Mouse (Mus musculus) spleen, postnatal 36 days (tissue): Measurements from ENCODE around the gene Palm.

Experiments used
- DNase-seq, 2 experiments: peaks; one replicate each; pipeline ENCODE4 v3.0.0; 2022; ENCODE audit warnings: low spot score in 2 of 2, mixed read lengths in 1 of 2

Palm gene

DNA sequence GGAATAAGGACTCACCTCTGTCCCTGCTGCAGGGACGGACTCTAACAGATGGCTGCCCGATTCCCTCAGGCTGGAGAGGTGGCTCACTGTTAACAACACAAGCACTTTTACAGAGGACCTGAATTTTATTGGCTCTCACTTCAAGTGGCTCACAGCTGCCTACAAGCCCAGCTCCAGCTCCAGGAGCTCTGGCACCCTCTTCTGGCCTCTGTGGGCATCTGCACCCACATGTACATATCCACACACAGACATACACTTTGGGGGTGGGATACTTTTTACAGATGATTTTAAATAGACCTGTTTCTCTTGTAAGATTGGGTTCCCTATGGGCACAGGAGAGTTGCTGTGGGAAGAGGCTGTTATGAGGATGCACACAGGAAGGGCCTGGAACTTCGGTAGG is 21.1 kb upstream of the Palm start:
- DNase-seq = no peak

DNA sequence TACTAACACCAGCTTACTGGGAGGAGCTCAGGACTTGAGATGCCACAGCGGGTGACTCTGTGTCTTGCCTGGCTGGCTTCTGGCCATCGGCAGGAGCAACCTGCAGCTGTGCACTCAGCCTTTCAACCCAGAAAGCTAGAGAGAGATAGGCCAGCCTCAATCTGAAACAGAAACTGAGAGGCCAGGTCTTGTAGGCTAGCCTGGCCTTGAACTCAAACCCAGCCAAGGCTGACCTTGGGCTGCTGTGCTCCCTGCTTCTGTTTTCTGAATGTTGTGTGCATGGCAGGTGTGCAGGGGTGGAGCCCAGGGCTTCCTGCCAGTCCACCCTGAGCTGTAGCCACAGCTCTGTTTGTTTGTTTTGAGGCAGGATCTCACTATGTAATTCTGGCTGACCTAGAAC is 20.2 kb upstream of the Palm start:
- no peak for DNase-seq

DNA sequence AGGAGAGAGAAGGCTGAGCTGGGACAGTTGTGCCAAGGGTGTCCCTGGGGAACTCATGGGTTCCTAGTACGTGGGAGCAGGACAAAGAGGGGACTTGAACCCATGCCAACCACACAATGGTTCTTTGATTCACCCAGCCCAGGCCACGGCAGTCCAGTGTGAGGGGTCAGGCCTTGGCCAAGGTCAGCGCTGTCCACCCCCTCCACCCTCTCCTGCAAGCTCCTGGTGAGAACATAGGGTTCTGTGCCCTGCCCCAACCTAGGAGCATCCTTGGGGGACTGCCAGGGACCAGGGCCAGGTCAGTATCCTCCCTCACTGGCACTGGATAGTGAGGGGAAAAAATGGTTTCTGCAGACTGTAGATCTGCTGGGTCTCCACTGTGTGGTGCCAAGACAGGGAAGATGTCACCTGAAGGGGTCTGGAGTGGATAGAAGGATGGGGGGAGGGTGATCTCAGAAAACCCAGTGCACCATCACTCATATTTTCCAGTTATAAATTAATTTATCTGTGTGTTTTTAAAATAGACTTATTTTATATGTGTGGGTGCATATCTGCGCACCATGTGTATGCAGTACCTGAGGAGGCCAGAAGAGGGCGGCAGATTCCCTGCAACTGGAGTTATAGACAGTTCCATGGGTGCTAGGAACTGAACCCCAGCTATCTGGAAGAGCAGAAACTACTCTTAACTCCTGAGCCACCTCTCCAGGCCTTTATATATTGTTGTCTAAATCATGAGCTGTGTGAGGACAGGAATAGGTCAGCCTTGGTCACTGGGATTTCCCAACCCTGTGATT is 18.7 kb upstream of the Palm start:
- no peak for DNase-seq

GRCm38 (mm10) chr10:79777103-79777531 is 16.3 kb upstream of the Palm start, which contains the start of gene Fstl3:
Gene Fstl3, plus strand, starts transcription at chr10:79777272.
- DNase-seq = no peak

- no peak for DNase-seq
Observed at GRCm38 (mm10) chr10:79778006-79778405, 15.4 kb upstream of the Palm start.

DNA sequence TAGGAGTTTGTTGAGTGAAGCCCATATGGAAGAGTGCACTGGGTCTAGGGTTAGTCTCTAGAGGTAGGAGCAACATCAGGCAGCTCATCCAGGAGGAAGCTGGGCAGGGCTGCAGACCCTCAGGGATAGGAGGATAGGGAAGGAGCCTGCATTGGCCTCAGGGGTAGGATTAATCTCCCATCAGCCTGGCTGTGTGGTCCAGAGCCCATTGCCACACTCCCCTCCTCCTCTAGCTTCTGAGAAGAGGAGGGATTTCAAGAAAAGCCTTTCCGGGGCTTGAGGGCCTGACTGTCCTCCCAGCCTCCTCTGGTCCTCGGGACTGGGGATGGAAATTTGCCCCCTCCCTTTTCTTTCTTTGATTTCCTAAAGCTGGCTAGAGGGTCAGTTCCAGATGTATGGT is 14.2 kb upstream of the Palm start:
- DNase-seq = no peak

DNA sequence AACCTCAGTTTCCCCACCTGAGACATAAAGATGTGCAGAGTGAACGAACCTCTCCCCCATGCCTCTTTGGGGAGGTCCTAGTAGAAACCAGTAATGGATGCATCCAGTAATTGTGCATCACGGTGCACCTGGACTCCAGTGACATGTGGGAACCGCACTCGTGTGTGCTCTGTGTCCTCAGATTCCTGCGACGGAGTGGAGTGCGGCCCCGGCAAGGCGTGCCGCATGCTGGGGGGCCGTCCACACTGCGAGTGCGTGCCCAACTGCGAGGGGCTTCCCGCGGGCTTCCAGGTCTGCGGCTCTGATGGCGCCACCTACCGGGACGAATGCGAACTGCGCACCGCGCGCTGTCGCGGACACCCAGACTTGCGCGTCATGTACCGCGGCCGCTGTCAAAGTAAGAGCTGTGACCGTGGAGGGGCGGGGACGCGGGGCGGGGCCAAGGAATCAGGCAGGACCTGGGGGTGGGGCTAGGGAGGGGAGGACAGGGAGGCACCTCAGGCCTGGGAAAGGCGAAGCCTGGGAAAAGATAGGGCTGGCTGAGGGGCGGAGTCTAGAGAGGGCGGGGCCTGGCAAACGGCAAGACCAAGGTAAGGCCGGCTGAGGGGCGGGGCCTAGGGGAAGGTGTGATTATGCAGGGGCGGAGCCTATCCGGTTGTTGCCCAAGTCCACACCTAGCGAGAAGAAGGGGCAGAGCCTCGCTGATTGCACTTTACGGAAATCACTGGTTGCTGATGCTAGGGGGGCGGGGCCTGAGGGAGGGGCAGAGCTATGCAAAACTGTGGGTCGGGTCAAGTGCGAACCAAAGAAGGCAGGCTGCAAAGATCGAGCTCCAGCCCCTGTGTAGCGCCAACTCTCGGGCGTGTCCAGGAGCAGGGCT is 13.3 kb upstream of the Palm start:
- DNase-seq = peak; percentile 97

DNA sequence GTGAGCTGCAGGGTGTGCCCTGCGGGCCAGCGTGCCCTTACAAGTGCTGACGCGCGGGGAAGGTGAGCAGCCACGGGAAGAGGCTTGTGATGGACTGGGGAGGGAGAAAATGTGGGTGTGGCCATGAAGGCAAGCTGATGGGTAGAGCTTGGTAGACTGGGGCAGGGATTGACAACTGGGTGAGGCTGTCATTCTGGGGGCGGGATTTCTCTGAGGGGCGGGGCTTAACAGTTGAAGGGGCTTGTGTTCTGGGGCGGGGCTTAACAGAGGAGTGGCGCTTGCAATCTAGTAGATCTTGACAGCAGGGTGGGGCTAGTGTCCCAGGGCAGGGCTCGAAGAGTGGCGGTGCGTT is 12.7 kb upstream of the Palm start:
- peak; percentile 79 to 82 for DNase-seq

GRCm38 (mm10) chr10:79781139-79781538 is 12.2 kb upstream of the Palm start:
- DNase-seq = no peak

- DNase-seq = no peak
Observed at GRCm38 (mm10) chr10:79781956-79782355, 11.4 kb upstream of the Palm start.

DNA sequence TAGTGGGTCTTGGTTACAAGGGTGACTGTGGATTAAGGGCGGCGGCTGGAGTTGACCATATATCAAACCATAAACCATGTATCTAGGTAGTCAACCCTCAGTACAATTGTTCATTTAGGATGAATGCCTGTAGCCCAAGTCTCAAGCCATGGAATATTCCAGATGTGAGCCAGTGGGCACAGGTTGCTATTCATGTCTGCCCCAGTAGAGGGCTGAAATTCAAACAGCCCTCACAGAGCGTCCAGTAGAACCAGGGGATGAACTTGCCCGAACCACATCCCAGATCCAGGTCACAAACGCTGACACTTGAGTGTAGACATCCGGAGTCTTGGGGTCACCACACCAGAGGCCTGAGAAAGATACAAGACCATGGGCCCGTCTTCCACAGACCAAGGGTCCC is 10.3 kb upstream of the Palm start:
- DNase-seq = no peak

DNA sequence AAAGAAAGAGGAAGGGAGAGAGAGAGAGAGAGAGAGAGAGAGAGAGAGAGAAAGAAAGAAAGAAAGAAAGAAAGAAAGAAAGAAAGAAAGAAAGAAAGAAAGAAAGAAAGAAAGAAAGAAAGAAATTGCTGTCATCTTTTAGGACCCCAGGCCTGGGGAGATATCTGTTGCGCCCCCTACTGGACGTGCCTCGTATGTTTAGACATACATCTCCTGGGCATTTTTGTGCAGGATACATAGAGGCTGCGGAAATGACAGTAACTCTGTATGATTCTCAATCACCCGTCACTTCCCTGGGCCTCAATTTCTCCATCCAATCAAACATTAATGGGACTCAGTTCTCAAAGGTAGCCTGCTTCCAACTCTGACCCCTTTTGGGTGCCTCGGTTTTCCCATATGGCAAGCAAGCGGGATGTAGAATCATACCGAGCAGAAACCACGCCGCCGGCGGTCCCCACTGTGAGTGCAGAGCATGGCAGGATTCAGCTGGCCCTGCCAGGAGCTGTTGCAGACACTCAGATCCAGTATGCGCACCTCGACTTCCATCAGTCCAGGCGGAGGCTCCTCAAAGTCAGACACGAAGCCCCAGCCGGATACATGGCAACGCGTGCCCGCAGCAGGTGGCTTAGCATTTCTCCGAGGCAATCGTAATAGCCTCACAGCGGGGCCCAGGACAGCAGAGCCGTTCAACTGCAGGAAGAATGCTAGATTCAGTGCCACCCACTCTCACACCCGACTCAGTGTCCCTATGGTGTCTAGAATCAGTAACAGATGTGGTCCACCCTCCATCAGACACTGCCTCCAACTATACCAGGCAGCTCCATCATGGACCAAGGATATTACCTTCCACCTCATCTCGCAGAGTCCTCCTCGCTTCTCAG is 9.2 kb upstream of the Palm start:
- no peak for DNase-seq

DNA sequence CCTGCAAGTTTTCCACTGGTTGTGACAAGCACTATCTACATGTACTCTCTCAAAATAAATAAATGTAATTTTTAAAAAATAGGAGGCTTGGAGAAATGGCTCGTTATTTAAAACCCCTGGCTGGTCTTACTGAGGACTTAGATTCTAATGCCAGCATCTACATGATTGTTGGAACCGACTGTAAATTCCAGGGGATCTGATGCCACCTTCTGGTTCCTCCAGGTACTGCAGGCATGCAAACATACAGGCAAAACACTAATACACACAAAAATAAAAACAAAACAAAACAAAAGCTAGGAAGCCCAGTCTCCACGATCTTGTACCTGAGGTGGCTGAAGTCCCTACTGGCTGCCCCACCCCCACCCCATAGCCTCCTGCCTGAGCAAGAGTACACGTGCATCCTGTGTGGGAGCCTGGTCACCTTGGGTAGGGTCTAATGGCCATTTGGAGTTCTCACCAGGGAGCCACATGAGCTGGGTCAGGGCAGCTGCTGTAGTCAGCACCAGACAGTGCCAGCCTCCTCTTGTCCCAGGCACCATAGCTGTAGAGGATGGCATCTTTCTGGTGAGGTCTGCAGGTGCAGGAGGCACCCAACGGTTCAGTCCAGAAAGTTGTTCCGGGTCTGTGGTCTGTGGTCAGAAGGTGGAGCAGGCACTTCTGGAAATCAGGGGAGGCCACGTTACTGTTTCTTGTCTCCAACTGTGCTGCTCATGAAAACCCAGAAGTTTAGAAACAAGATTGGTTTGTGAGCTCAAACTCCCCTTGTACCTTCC is 4.8 kb upstream of the Palm start:
- peak; percentile 45 to 71 for DNase-seq

GRCm38 (mm10) chr10:79789581-79789980 is 3.8 kb upstream of the Palm start:
- no peak for DNase-seq

- DNase-seq = no peak
Observed at GRCm38 (mm10) chr10:79790861-79791260, 2.5 kb upstream of the Palm start, which contains the start of gene Prss57. Gene Prss57, minus strand, starts transcription at chr10:79790961.

DNA sequence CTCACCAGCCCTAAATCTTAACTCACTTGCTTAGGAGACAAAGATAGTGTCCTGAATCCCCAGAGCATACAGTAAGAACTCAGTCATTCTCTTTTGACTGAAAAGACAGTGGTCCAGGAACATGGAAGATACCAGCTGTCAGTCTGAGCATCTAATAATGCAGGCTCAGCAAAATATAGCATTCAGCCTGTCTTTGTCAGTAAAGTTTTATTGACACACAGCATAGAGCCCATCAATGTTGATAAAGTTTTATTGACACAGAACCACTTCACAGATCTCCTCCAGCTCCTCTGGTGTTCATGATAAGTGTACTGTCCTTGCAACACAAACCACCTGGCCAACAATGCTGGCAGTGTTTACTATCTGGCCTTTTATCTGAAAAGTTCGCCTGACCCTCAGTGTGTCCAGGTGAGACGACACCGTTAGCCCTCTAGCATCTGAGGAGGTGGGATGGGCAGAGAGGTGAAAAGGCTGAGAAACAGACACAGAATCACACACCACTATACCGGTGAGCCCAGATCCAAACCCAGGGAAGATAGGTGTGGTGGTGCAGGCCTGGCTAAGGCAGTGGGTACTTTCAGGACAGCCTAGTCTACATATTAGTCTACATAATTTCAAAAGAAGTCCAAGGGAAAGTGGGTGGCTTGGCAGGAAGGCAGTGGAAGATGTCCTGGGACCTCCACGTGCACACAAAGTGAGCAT is 882 bp upstream of the Palm start:
- no peak for DNase-seq

GRCm38 (mm10) chr10:79793738-79794490 is 542 bp downstream of the Palm start:
- DNase-seq = no peak

GRCm38 (mm10) chr10:79794491-79794931 is 1.1 kb downstream of the Palm start:
- no peak for DNase-seq

DNA sequence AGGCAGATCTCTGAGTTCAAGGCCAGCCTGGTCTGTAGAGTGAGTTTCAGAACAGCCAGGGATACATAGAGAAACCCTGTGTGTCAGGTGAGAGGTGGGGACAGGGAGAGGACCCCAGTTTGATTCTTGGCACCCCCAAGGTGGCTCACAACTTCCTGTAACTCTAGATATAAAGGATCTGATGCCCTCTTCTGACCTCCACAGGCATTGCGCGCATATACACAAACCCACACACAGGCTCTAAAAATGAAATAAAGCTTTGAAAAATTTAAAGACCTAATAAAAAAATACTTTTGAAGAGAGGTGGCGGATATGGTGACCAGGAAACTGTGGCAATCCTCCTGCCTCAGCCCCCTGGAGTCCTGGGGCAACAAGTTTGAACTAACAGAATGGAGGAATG is 2.5 kb downstream of the Palm start:
- DNase-seq = no peak

DNA sequence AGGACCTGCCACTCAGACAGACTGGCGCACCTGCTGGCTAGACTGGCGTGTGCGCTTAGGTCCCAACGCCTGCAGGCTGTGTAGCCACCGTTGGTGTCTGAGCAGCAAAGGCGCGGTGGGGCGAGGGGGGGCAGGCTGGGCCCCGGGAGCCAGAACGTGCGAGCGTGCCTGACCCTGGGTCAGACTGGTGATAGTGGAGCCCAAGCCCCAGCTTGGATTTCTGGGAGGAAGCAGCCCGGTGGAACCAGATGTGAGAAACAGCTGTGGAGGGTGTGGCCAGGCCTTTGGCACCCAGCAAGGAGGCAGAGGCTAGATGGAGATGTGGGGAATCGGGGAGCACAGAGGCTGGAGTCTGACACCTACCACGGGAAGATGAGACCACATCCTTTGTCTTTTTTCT is 4.0 kb downstream of the Palm start:
- no peak for DNase-seq
